Mouse (Mus musculus) intestine, embryonic 16.5 days (tissue): ENCODE data around the gene Atxn2. TPM values are rescaled to one million over a fixed set of nuclear protein-coding genes. Genes with fewer than 3 reads are reported as not detected.
A peak's percentile ranks its signal among the peaks of the same experiment; 100 is the strongest.

Experiments used
- ATAC-seq: fragments of 200-750 bp; cut with Nextera tagmentation; 2 replicates; pipeline ENCODE4 v1.8.0; 2017; ENCODE audit warnings: moderate TSS enrichment, moderate library complexity
- H3K27ac ChIP-seq: fragments of 300-500 bp; sonication (generic); 2 replicates; pipeline ENCODE4 v1.5.1; 2014; ENCODE audit warnings: mild to moderate bottlenecking, low read length
- H3K27me3 ChIP-seq: fragments of 300-500 bp; sonication (generic); replicated peaks from 2 replicates; pipeline ENCODE4 v1.6.1; 2014; ENCODE audit warnings: low read length, control low read depth, mixed read lengths; ENCODE audit not compliant: control insufficient read depth, insufficient read depth
- H3K36me3 ChIP-seq: fragments of 300-500 bp; sonication (generic); 2 replicates; pipeline ENCODE4 v1.6.1; 2014; ENCODE audit warnings: low read length, control low read depth; ENCODE audit not compliant: control insufficient read depth, insufficient read depth
- H3K4me1 ChIP-seq: fragments of 300-500 bp; sonication (generic); 2 replicates; pipeline ENCODE4 v1.6.1; 2014; ENCODE audit warnings: low read length, control low read depth, mixed read lengths; ENCODE audit not compliant: control insufficient read depth, insufficient read depth
- H3K4me2 ChIP-seq: fragments of 300-500 bp; sonication (generic); 2 replicates; pipeline ENCODE4 v1.6.1; 2014; ENCODE audit warnings: low read depth, low read length, control low read depth
- H3K4me3 ChIP-seq: fragments of 300-500 bp; sonication (generic); 2 replicates; pipeline ENCODE4 v1.5.1; 2014; ENCODE audit warnings: mild to moderate bottlenecking, low read length
- H3K9ac ChIP-seq: fragments of 300-500 bp; sonication (generic); 2 replicates; pipeline ENCODE4 v1.6.1; 2014; ENCODE audit warnings: low read depth, low read length
- H3K9me3 ChIP-seq: fragments of 300-500 bp; sonication (generic); 2 replicates; pipeline ENCODE4 v1.6.1; 2016; ENCODE audit warnings: low read length, control low read depth; ENCODE audit not compliant: control insufficient read depth
- WGBS: fragments of 180-500 bp; shearing (Covaris S2); extraction: QIAGEN DNeasy Blood & Tissue Kit; methylation state at CpG from one replicate; pipeline ENCODE4 v1.1.7; 2014; 5-methylcytosine and 5-hydroxymethylcytosine counted together
- polyA plus RNA-seq: library from polyadenylated mRNA; unstranded; fragments of >200 nt; fragmentation: Nextera tagmentation; extraction: Ambion mirVana; gene quantifications from 2 replicates; pipeline ENCODE4 v1.2.1, GENCODE M21; 2015

Gene Atxn2
- polyA plus RNA-seq, 1 experiment from 2014 or later = 30.7 TPM

DNA sequence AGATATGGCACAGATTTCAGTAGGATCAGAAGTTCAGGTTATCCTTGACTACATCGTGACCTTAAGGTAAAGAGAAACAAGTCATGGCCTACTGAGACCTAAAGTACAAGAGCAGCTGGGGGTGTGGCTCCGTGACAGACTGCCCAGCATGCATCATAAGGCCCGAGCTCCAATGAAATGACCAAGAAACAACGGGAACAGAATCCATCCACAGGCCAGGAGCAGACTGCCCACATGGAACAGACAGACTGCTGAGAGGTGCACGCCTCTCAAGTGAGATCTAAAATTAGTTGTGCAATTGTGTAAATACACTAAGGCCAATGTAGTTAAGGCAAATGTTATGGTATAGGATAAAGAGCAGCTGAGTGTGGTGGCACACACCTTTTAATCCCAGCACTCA lies 110.4 kb downstream of the Atxn2 start:
- H3K36me3 ChIP-seq = peaks cover 26% of the 10 kb centered on the region
- H3K4me2 ChIP-seq = no peak overlapping the region
- no peaks in the 10 kb centered on the region for H3K9me3 ChIP-seq
- H3K27ac ChIP-seq = no peak overlapping the region
- peaks cover 6% of the 10 kb centered on the region; the same call in 1 of the 2 replicates for H3K4me1 ChIP-seq
- H3K4me3 ChIP-seq = no peak overlapping the region
- no peaks in the 10 kb centered on the region for H3K27me3 ChIP-seq
- H3K9ac ChIP-seq = no peak overlapping the region
- WGBS = 74% methylated on average over 5 of the region's 5 CpGs
- ATAC-seq = no peak

DNA sequence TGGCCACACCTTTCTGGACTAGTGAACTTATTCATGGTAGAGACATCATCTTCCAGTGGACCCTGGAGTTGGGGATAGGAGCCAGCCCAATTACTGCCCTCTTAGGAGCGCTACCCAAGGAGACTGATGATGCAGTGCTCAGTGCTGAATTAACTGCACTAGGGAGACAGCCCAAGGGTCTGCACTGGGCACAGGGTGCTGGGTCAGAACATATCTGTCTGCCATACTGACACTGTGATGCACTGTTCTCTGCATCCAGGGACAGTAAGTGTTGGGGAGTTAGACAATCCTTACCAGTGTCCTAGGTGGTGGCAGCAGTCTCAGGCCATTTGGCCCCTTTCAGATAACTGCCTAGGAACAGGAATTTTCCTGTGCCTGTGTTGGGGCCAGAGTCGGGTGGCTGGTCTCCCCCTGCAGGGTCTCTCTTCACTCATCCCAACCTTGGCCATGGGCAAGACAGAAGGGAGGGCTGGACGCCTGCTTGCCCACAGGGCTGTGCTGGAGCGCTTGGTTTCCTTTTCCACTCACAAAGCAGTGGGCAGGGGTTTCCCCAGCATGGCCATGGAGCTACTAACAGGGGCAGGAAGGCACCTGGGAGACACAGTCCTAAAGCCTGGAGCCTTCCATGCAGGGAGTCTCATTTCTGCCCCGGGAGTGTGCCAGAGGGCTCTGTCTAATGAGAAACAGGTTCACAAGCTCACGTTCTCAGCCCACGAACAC lies 111.8 kb downstream of the Atxn2 start:
- 81% methylated on average over 7 of the region's 7 CpGs for WGBS
- ATAC-seq = no peak
- H3K9ac ChIP-seq = no peak overlapping the region
- no peaks in the 10 kb centered on the region for H3K9me3 ChIP-seq
- H3K27ac ChIP-seq = no peak overlapping the region
- no peak overlapping the region for H3K4me3 ChIP-seq
- peaks cover 13% of the 10 kb centered on the region for H3K36me3 ChIP-seq
- H3K4me2 ChIP-seq = no peak overlapping the region
- H3K4me1 ChIP-seq = peaks cover 6% of the 10 kb centered on the region; the same call in 1 of the 2 replicates
- no peaks in the 10 kb centered on the region for H3K27me3 ChIP-seq

DNA sequence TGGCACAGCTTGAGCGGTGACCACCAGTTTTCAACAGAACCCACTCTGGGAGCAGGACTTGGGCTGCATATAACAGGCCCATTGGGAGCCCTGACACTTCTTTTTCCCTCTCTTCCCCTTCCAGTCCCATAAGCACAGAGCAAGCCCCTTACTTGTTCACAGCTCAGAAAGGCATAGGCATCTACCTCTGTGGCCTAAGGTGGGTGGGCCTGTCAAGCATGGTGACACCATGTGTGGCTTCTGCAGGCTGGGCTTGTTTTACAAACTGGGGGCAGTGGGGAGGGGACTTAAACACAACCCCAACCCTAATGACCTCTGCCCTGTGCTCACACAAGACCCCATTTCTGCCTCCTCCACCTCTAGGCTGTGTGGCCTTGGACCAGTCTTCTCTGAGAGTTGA lies 112.5 kb downstream of the Atxn2 start:
- WGBS = 85% methylated on average over 1 of the region's 1 CpGs
- Histone ChIP-seq H3K27ac (no peak overlapping the region), H3K4me3 (no peak overlapping the region), H3K27me3 (no peaks in the 10 kb centered on the region), H3K9ac (no peak overlapping the region), H3K9me3 (no peaks in the 10 kb centered on the region), H3K4me1 (peaks cover 12% of the 10 kb centered on the region), H3K4me2 (no peak overlapping the region), H3K36me3 (peaks cover 9% of the 10 kb centered on the region; the same call in 1 of the 2 replicates)
- ATAC-seq = no peak

DNA sequence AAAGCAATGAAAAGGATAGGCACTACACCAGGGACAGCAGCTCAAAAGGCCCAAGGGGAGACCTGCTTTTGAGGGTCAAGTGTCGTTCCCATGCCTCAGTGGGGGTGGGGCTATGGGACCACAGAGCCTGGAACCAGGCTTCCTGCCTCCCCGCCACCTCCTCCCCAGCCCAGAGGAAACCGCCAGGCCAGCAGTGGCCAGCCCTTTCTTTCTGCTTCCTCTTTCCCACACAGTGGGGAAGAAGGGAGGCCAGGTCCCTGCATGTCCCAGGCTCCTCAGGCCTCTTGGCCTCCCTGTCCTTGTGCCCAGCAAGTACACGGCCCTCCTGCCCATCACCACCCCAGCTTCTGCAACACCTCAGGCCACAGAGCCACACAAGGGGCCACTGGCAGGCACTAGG lies 113.0 kb downstream of the Atxn2 start:
- WGBS = 60% methylated on average over 4 of the region's 4 CpGs
- peak overlapping the region; percentile 46 for H3K27ac ChIP-seq
- peaks cover 17% of the 10 kb centered on the region for H3K4me1 ChIP-seq
- H3K9ac ChIP-seq = 0 out of 2 replicates have a peak overlapping the region, but pooled peaks have one; percentile 21
- H3K27me3 ChIP-seq = no peaks in the 10 kb centered on the region
- H3K36me3 ChIP-seq = peaks cover 9% of the 10 kb centered on the region; the same call in 1 of the 2 replicates
- no peak overlapping the region for H3K4me3 ChIP-seq
- no peaks in the 10 kb centered on the region for H3K9me3 ChIP-seq
- ATAC-seq = peak; percentile 19; the same call in 1 of the 2 replicates
- H3K4me2 ChIP-seq = no peak overlapping the region

DNA sequence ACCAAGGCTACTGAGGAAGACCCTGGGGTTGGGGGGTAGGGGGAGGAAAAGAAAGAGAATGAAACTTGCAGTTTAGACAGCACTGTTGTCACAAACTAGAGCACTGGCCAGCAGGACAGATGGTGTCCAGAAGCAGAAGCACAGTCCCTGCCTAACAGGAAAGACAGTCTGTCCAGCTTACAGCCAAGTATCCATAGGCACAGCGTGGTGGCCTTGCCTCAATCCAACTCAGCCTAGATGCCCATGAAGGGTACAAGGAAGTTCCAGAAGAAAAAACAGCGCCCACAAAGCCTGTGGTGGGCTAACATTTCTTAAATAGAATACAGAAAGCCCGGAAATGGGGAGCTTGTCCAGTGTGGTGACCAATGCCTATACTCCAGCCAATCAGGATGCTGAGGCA lies 114.5 kb downstream of the Atxn2 start:
- Histone ChIP-seq H3K27ac (no peak overlapping the region), H3K9me3 (no peaks in the 10 kb centered on the region), H3K9ac (no peak overlapping the region), H3K36me3 (peaks cover 7% of the 10 kb centered on the region; the same call in 1 of the 2 replicates), H3K4me2 (no peak overlapping the region), H3K4me1 (peaks cover 23% of the 10 kb centered on the region), H3K4me3 (no peak overlapping the region), H3K27me3 (no peaks in the 10 kb centered on the region)
- WGBS = 89% methylated on average over 3 of the region's 3 CpGs
- ATAC-seq = no peak

DNA sequence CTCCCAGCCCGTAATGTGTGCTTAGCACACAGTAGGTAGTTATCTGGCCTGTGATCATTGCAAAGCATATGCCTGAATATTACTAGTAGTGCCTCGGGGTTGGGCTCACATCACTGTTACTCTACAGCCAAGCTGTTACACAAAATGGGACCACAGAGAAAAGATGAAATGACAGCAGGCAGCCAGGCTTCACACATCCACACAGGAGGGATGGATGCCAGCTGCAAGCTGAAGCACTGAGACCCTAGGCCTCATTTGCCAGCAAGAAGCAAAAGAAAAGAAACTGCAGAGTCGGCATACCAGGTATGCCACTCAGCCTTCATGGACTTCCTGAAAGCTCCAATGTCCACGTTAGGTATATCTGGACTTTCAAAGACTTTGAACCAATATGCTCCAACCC lies 116.7 kb downstream of the Atxn2 start:
- Histone ChIP-seq H3K27ac (no peak overlapping the region), H3K4me2 (no peak overlapping the region), H3K9me3 (no peaks in the 10 kb centered on the region), H3K36me3 (peaks cover 7% of the 10 kb centered on the region; the same call in 1 of the 2 replicates), H3K4me1 (peaks cover 30% of the 10 kb centered on the region), H3K27me3 (no peaks in the 10 kb centered on the region), H3K9ac (no peak overlapping the region), H3K4me3 (no peak overlapping the region)
- ATAC-seq = 0 out of 2 replicates have a peak, but pooled peaks have one; percentile 19
- WGBS = 87% methylated on average over 4 of the region's 4 CpGs

DNA sequence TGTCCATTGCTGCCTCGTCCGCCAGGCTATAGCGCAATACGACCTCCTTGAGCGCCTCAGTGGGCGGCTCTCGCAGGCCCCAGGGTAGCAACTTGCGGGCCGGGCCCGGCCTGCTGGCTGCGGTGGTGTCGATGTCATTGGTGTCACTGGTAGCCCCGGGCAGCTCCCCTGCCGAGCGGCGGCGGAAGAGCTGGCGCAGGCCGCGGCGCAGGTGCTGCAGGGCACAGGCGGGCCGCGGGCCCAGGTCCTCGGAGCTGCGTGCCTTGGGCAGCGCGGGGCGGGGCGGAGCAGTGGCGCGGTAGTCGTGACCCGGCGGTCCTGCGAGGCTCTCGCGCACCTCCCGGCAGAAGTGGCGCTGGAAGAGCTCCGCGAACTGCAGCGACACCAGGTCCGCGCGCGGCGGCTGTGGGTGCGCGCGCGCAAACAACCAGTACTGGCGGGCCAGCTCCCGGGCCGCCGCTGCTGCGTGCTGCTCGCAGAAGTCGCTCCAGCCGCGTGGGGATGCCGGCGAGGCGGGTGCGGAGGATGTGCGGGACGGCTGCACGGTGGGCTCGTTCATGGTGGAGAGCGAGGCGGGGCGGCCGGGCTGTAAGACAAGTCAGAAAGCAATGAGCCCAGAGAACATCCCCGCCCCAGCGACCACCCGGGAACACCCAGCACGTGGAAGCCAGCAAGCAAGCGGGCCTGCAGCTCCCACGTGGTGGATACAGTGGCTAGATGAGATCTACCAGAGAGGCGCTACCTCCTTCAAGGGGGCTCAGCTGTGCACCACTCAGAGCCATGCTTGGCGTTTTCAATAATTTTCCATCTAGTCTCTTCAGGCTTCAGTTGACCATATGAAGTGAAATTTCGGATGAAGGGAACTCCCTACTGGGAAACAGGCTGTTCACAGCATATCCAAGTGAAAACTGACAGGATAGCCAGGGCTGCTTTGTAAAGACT lies 117.6 kb downstream of the Atxn2 start:
- H3K4me3 ChIP-seq = peak overlapping the region; percentile 44
- H3K9ac ChIP-seq = peak overlapping the region; percentile 53
- H3K27me3 ChIP-seq = no peaks in the 10 kb centered on the region
- H3K9me3 ChIP-seq = no peaks in the 10 kb centered on the region
- peaks cover 37% of the 10 kb centered on the region for H3K4me1 ChIP-seq
- peak overlapping the region; percentile 62 for H3K4me2 ChIP-seq
- H3K36me3 ChIP-seq = peaks cover 7% of the 10 kb centered on the region; the same call in 1 of the 2 replicates
- no peak overlapping the region; the same call in 1 of the 2 replicates for H3K27ac ChIP-seq
- peak; percentile 37; the same call in 1 of the 2 replicates for ATAC-seq
- 17% methylated on average over 81 of the region's 82 CpGs for WGBS

DNA sequence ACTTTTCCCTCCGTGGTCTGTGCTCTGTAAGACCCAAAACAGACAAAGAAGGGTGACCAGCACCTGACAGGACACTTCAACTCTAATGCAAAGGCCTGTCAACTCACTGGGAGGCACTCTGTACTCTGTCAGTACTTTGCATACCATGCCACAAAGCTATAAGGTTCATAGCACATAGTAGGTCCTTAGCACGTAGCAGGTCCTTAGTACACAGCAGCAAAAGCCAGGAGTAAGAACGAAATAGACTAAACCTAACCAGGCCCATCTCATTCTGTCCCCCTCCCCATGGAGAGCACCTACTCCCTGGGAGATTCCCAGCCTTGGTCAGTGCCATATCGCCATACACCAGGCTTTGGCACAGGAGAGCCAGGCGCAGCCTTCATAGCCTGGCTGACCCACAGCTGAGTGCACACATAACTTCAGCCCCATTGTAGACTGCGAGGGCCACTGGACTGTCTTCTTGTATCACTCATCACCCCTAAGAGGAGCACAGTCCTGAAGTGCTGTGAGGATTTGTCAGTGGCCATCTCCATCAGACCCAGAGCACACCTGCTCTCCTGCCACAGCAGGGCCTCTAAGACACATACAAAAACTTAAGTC lies 120.0 kb downstream of the Atxn2 start:
- H3K9ac ChIP-seq = no peak overlapping the region
- WGBS = 96% methylated on average over 6 of the region's 6 CpGs
- ATAC-seq = no peak
- peaks cover 3% of the 10 kb centered on the region; the same call in 1 of the 2 replicates for H3K36me3 ChIP-seq
- H3K27me3 ChIP-seq = no peaks in the 10 kb centered on the region
- no peaks in the 10 kb centered on the region for H3K9me3 ChIP-seq
- peaks cover 52% of the 10 kb centered on the region for H3K4me1 ChIP-seq
- no peak overlapping the region for H3K4me3 ChIP-seq
- H3K27ac ChIP-seq = no peak overlapping the region
- H3K4me2 ChIP-seq = no peak overlapping the region
